Mouse (Mus musculus) ES-E14 (cell line): ENCODE measurements around the gene Piezo1.

Experiments used
- HCFC1 ChIP-seq: IDR thresholded peaks from 2 replicates; pipeline ENCODE4 v1.6.1; 2012; ENCODE audit warnings: low read length, inconsistent platforms, borderline replicate concordance; ENCODE audit not compliant: insufficient read depth
- MAFK ChIP-seq: IDR thresholded peaks from 2 replicates; pipeline ENCODE4 v1.6.1; 2014; ENCODE audit warnings: mild to moderate bottlenecking, low read depth, low read length, inconsistent platforms; ENCODE audit not compliant: insufficient read depth
- ZC3H11A ChIP-seq: IDR thresholded peaks from 2 replicates; pipeline ENCODE4 v1.6.1; 2012; ENCODE audit warnings: low read depth, mild to moderate bottlenecking, inconsistent platforms, low read length, borderline replicate concordance
- ZNF384 ChIP-seq: IDR thresholded peaks from 2 replicates; pipeline ENCODE4 v1.6.1; 2012; ENCODE audit warnings: low read depth, low read length, inconsistent platforms

- no peak for TF ChIP-seq ZC3H11A
- no peak for TF ChIP-seq ZNF384
- no peak for TF ChIP-seq HCFC1
- TF ChIP-seq MAFK = no peak
These were observed 4.9 kb downstream of the Piezo1 start for GRCm38 (mm10) chr8:122546066-122546755.
